Mouse (Mus musculus) midbrain, postnatal 0 days (tissue): Measurements from ENCODE around the gene Pitpnm2. TPM values are rescaled to one million over a fixed set of nuclear protein-coding genes. Genes with fewer than 3 reads are reported as not detected.

Experiments
- ATAC-seq: fragments of 200-750 bp; cut with Nextera tagmentation; 2 replicates; pipeline ENCODE4 v1.8.0; 2017; ENCODE audit warnings: moderate number of reproducible peaks, mild to moderate bottlenecking, moderate TSS enrichment, moderate library complexity; ENCODE audit not compliant: low FRiP score
- DNase-seq: peaks from one replicate; pipeline ENCODE4 v3.0.0-alpha.2; 2015; ENCODE audit warnings: low spot score
- H3K27ac ChIP-seq: fragments of 300-500 bp; sonication (generic); 2 replicates; pipeline ENCODE4 v1.5.1; 2014; ENCODE audit warnings: low read depth, mild to moderate bottlenecking, low read length, mixed read lengths
- H3K27me3 ChIP-seq: fragments of 300-500 bp; sonication (generic); 2 replicates; pipeline ENCODE4 v1.6.1; 2014; ENCODE audit warnings: low read length, control low read depth, mixed read lengths; ENCODE audit not compliant: insufficient read depth
- H3K36me3 ChIP-seq: fragments of 300-500 bp; sonication (generic); 2 replicates; pipeline ENCODE4 v1.6.1; 2014; ENCODE audit warnings: low read length, control low read depth, mixed read lengths; ENCODE audit not compliant: insufficient read depth
- H3K4me1 ChIP-seq: fragments of 300-500 bp; sonication (generic); 2 replicates; pipeline ENCODE4 v1.6.1; 2014; ENCODE audit warnings: mild to moderate bottlenecking, control low read depth, antibody characterized with exemption, low read length, mixed read lengths; ENCODE audit not compliant: insufficient read depth
- H3K4me2 ChIP-seq: fragments of 300-500 bp; sonication (generic); 2 replicates; pipeline ENCODE4 v1.6.1; 2014; ENCODE audit warnings: low read depth, mild to moderate bottlenecking, low read length, mixed read lengths; ENCODE audit not compliant: poor library complexity, severe bottlenecking
- H3K4me3 ChIP-seq: fragments of 300-500 bp; sonication (generic); 2 replicates; pipeline ENCODE4 v1.5.1; 2014; ENCODE audit warnings: low read depth, mild to moderate bottlenecking, low read length, moderate library complexity
- H3K9ac ChIP-seq: fragments of 300-500 bp; sonication (generic); replicated peaks from 2 replicates; pipeline ENCODE4 v1.6.1; 2014; ENCODE audit warnings: mild to moderate bottlenecking, low read length, moderate library complexity, mixed read lengths; ENCODE audit not compliant: poor library complexity, severe bottlenecking
- H3K9me3 ChIP-seq: fragments of 300-500 bp; sonication (generic); 2 replicates; pipeline ENCODE4 v1.6.1; 2016; ENCODE audit warnings: low read length, control low read depth
- CTCF ChIP-seq: IDR thresholded peaks from 2 replicates; pipeline ENCODE4 v1.5.1; 2016; ENCODE audit warnings: antibody characterized with exemption, mild to moderate bottlenecking
- WGBS: fragments of 180-500 bp; shearing (Covaris S2); extraction: QIAGEN DNeasy Blood & Tissue Kit; methylation state at CpG from one replicate; pipeline ENCODE4 v1.1.7; 2014; 5-methylcytosine and 5-hydroxymethylcytosine counted together
- polyA plus RNA-seq: library from polyadenylated mRNA; unstranded; fragments of >200 nt; fragmentation: Nextera tagmentation; extraction: Ambion mirVana; gene quantifications from 2 replicates; pipeline ENCODE4 v1.2.1, GENCODE M21; 2015
- total RNA-seq: library from RNA; depleted of rRNA; stranded (reverse); fragments of >200 nt; gene quantifications from 2 replicates; pipeline ENCODE4 v1.2.3, GENCODE M21; 2014

Pitpnm2 gene
- total and polyA plus RNA-seq, 2 experiments from 2014 or later = 10.1 to 66.2 TPM

- H3K4me2 ChIP-seq = no peak overlapping the region
- H3K4me1 ChIP-seq = no peaks in the 10 kb centered on the region
- no peak overlapping the region for H3K27ac ChIP-seq
- H3K27me3 ChIP-seq = no peaks in the 10 kb centered on the region
- H3K36me3 ChIP-seq = no peaks in the 10 kb centered on the region
- no peaks in the 10 kb centered on the region for H3K9me3 ChIP-seq
- H3K9ac ChIP-seq = no peak overlapping the region
- DNase-seq = no peak
- no peak for ATAC-seq
- no peak overlapping the region for H3K4me3 ChIP-seq
- WGBS = 68% methylated on average over 6 of the region's 6 CpGs
- no peak for TF ChIP-seq CTCF
These were observed 22.4 kb downstream of the Pitpnm2 start for GRCm38 (mm10) chr5:124227193-124227592.

- TF ChIP-seq CTCF = no peak
- Histone ChIP-seq H3K4me3 (no peak overlapping the region), H3K4me2 (no peak overlapping the region), H3K9me3 (no peaks in the 10 kb centered on the region), H3K4me1 (no peaks in the 10 kb centered on the region), H3K27ac (no peak overlapping the region), H3K36me3 (no peaks in the 10 kb centered on the region), H3K9ac (no peak overlapping the region), H3K27me3 (no peaks in the 10 kb centered on the region)
- 94% methylated on average over 4 of the region's 4 CpGs for WGBS
- ATAC-seq = no peak
- DNase-seq = no peak
These were observed 23.1 kb downstream of the Pitpnm2 start for GRCm38 (mm10) chr5:124226494-124226893.

GRCm38 (mm10) chr5:124225891-124226290 lies 23.7 kb downstream of the Pitpnm2 start:
- no peaks in the 10 kb centered on the region for H3K36me3 ChIP-seq

GRCm38 (mm10) chr5:124224321-124225092 lies 25.1 kb downstream of the Pitpnm2 start:
- H3K9me3 ChIP-seq = no peaks in the 10 kb centered on the region
- 59% methylated on average over 16 of the region's 16 CpGs for WGBS
- DNase-seq (no peak), ATAC-seq (no peak)
- no peak overlapping the region for H3K27ac ChIP-seq
- no peak overlapping the region for H3K4me2 ChIP-seq
- no peak overlapping the region for H3K4me3 ChIP-seq
- H3K4me1 ChIP-seq = no peaks in the 10 kb centered on the region
- no peak overlapping the region for H3K9ac ChIP-seq
- H3K36me3 ChIP-seq = no peaks in the 10 kb centered on the region
- H3K27me3 ChIP-seq = no peaks in the 10 kb centered on the region
- no peak for TF ChIP-seq CTCF

More at GRCm38 (mm10) chr5:124225891-124226290, 23.7 kb downstream of the Pitpnm2 start:
- H3K4me1 ChIP-seq = no peaks in the 10 kb centered on the region
- no peak overlapping the region for H3K9ac ChIP-seq
- ATAC-seq (no peak), DNase-seq (no peak)
- H3K27ac ChIP-seq = no peak overlapping the region
- no peak overlapping the region for H3K4me3 ChIP-seq
- TF ChIP-seq CTCF = no peak
- WGBS = 89% methylated on average over 7 of the region's 7 CpGs
- H3K4me2 ChIP-seq = no peak overlapping the region
- no peaks in the 10 kb centered on the region for H3K27me3 ChIP-seq
- H3K9me3 ChIP-seq = no peaks in the 10 kb centered on the region

- no peak overlapping the region for H3K9ac ChIP-seq
These were observed 26.0 kb downstream of the Pitpnm2 start for GRCm38 (mm10) chr5:124223574-124223973.

GRCm38 (mm10) chr5:124222696-124223095 lies 26.9 kb downstream of the Pitpnm2 start:
- Histone ChIP-seq H3K9ac (no peak overlapping the region), H3K4me2 (no peak overlapping the region), H3K27ac (no peak overlapping the region), H3K4me3 (no peak overlapping the region), H3K4me1 (no peaks in the 10 kb centered on the region), H3K9me3 (no peaks in the 10 kb centered on the region), H3K27me3 (no peaks in the 10 kb centered on the region), H3K36me3 (no peaks in the 10 kb centered on the region)
- DNase-seq (no peak), ATAC-seq (no peak)
- 88% methylated on average over 11 of the region's 11 CpGs for WGBS
- TF ChIP-seq CTCF = no peak

More at GRCm38 (mm10) chr5:124223574-124223973, 26.0 kb downstream of the Pitpnm2 start:
- Histone ChIP-seq H3K4me1 (no peaks in the 10 kb centered on the region), H3K27me3 (no peaks in the 10 kb centered on the region), H3K4me3 (no peak overlapping the region), H3K9me3 (no peaks in the 10 kb centered on the region), H3K4me2 (no peak overlapping the region), H3K36me3 (no peaks in the 10 kb centered on the region), H3K27ac (no peak overlapping the region)
- no peak for DNase-seq
- no peak for ATAC-seq
- no peak for TF ChIP-seq CTCF
- 93% methylated on average over 8 of the region's 8 CpGs for WGBS
